Mouse (Mus musculus): ENCODE data around the gene Terf2. TPM values are rescaled to one million over a fixed set of nuclear protein-coding genes. Genes with fewer than 3 reads are reported as not detected.
"Not testable (repeated sequence)": the region's sequence is repeated elsewhere in the genome, so short reads cannot be mapped to it uniquely, and the experiment has no call there.

Terf2 gene
- total RNA-seq, 2 experiments from 2014 or later = 32.7 to 39.2 TPM

GRCm38 (mm10) chr8:107036626-107037025 is 59.7 kb downstream of the Terf2 start:
- Histone ChIP-seq H3K4me3 (no peak overlapping the region), H3K27ac (no peak overlapping the region)
- no peak for TF ChIP-seq CTCF (conservative IDR thresholded peaks at IDR 0.05)
- no peak for DNase-seq (ENCODE audit: low spot score in 2 of 2)

GRCm38 (mm10) chr8:107035641-107036040 is 60.7 kb downstream of the Terf2 start:
- TF ChIP-seq CTCF (conservative IDR thresholded peaks at IDR 0.05) = no peak
- no peak overlapping the region for H3K27ac ChIP-seq
- DNase-seq (ENCODE audit: low spot score in 2 of 2) = no peak

GRCm38 (mm10) chr8:107033609-107034008 is 62.7 kb downstream of the Terf2 start:
- not testable (repeated sequence) for H3K27ac ChIP-seq; H3K4me3 ChIP-seq; DNase-seq (ENCODE audit: low spot score in 2 of 2)
- TF ChIP-seq CTCF (conservative IDR thresholded peaks at IDR 0.05) = peak; percentile 36

More at GRCm38 (mm10) chr8:107035641-107036040, 60.7 kb downstream of the Terf2 start:
- H3K4me3 ChIP-seq = no peak overlapping the region

GRCm38 (mm10) chr8:107031577-107032090 is 64.7 kb downstream of the Terf2 start:
- no peak for TF ChIP-seq CTCF (conservative IDR thresholded peaks at IDR 0.05)
- Histone ChIP-seq H3K4me3 (peak overlapping the region; percentile 88), H3K27ac (peak overlapping the region; percentile 93)
- peak in 1 of 2 experiments; percentile 20 for DNase-seq (ENCODE audit: low spot score in 2 of 2)

- peak; percentile 99 for TF ChIP-seq CTCF (conservative IDR thresholded peaks at IDR 0.05)
- H3K27ac ChIP-seq = peak within 1 kb of the TSS; percentile 93
- H3K4me3 ChIP-seq = peak within 1 kb of the TSS; percentile 88
- DNase-seq (ENCODE audit: low spot score in 2 of 2) = peak; percentile 95 to 97
Observed at GRCm38 (mm10) chr8:107030650-107031576, 65.4 kb downstream of the Terf2 start, which contains the start of gene Vps4a. Gene Vps4a (plus strand): TSS chr8:107031222.

- Histone ChIP-seq H3K27ac (no peak overlapping the region), H3K4me3 (no peak overlapping the region)
- no peak for DNase-seq (ENCODE audit: low spot score in 2 of 2)
- no peak for TF ChIP-seq CTCF (conservative IDR thresholded peaks at IDR 0.05)
Observed at GRCm38 (mm10) chr8:107030058-107030457, 66.3 kb downstream of the Terf2 start.

GRCm38 (mm10) chr8:107029310-107029709 is 67.0 kb downstream of the Terf2 start:
- TF ChIP-seq CTCF (conservative IDR thresholded peaks at IDR 0.05) = no peak
- DNase-seq (ENCODE audit: low spot score in 2 of 2) = no peak
- Histone ChIP-seq H3K27ac (no peak overlapping the region), H3K4me3 (no peak overlapping the region)

- no peak for DNase-seq (ENCODE audit: low spot score in 2 of 2)
- Histone ChIP-seq H3K4me3 (no peak overlapping the region), H3K27ac (no peak overlapping the region)
- TF ChIP-seq CTCF (conservative IDR thresholded peaks at IDR 0.05) = no peak
Observed at GRCm38 (mm10) chr8:107023479-107023878, 72.9 kb downstream of the Terf2 start.

Small RNAs within 50 kb of the gene (microRNA-seq; reads per million reads assigned to microRNA genes)
- gene Mir7075 = 1.1 to 2.9 reads per million in 2 experiments

Other genes starting within 250 kb of the Terf2 start
- gene Has3, start 226.3 kb downstream of the Terf2 start, total RNA-seq (2021) = 1 to 10 TPM; 1.3 to 1.9 TPM
- 10 to 100 TPM; 43.4 to 47.9 TPM for gene Utp4, start 202.9 kb downstream of the Terf2 start, total RNA-seq (2021)
- 10 to 100 TPM; 24.8 to 24.9 TPM for gene Sntb2, start 160.8 kb downstream of the Terf2 start, total RNA-seq (2021)
- 100 to 1,000 TPM; 112 to 116 TPM for gene Vps4a, start 65.3 kb downstream of the Terf2 start, total RNA-seq (2021)
- 10 to 100 TPM; 25.2 to 26.1 TPM for gene Pdf, start 47.9 kb downstream of the Terf2 start, total RNA-seq (2021)
- gene Cog8, start 39.9 kb downstream of the Terf2 start, total RNA-seq (2021) = 10 to 100 TPM; 27.8 to 32.5 TPM
- gene Nip7, start 39.7 kb downstream of the Terf2 start, total RNA-seq (2021) = 10 to 100 TPM; 43.5 to 46.2 TPM
- gene Tmed6, start 30.9 kb downstream of the Terf2 start, total RNA-seq (2021) = under 1 TPM in 1 of 2 experiments, not detected in 1; 0.42 TPM
- 100 to 1,000 TPM; 103 to 104 TPM for gene Cyb5b, start 54.1 kb upstream of the Terf2 start, total RNA-seq (2021)
- 10 to 100 TPM; 57.4 to 69.3 TPM for gene Nfat5, start 196.9 kb upstream of the Terf2 start, total RNA-seq (2021)

Data from layer of hippocampus, adult 2 months (tissue).